Mouse (Mus musculus) liver, embryonic 11.5 days (tissue): ENCODE measurements around the gene Nedd9. TPM values are rescaled to one million over a fixed set of nuclear protein-coding genes. Genes with fewer than 3 reads are reported as not detected.
"Not testable (repeated sequence)": the region's sequence is repeated elsewhere in the genome, so short reads cannot be mapped to it uniquely, and the experiment has no call there.

Source experiments
- ATAC-seq: fragments of 200-750 bp; cut with Nextera tagmentation; replicated peaks from 2 replicates; pipeline ENCODE4 v1.8.0; 2017; ENCODE audit warnings: moderate number of reproducible peaks, mild to moderate bottlenecking, moderate TSS enrichment, moderate library complexity; ENCODE audit not compliant: low FRiP score
- DNase-seq: peaks from one replicate; pipeline ENCODE4 v3.0.0-alpha.2; 2017; ENCODE audit warnings: low spot score
- H3K27ac ChIP-seq: fragments of 300-500 bp; sonication (generic); 2 replicates; pipeline ENCODE4 v1.5.1; 2014; ENCODE audit warnings: mild to moderate bottlenecking, low read depth, low read length, control low read depth
- H3K27me3 ChIP-seq: fragments of 300-500 bp; sonication (generic); replicated peaks from 2 replicates; pipeline ENCODE4 v1.6.1; 2014; ENCODE audit warnings: low read length, mixed read lengths; ENCODE audit not compliant: control insufficient read depth, insufficient read depth
- H3K36me3 ChIP-seq: fragments of 300-500 bp; sonication (generic); 2 replicates; pipeline ENCODE4 v1.6.1; 2014; ENCODE audit warnings: mild to moderate bottlenecking, low read length, moderate library complexity, mixed read lengths; ENCODE audit not compliant: control insufficient read depth, insufficient read depth
- H3K4me1 ChIP-seq: fragments of 300-500 bp; sonication (generic); replicated peaks from 2 replicates; pipeline ENCODE4 v1.6.1; 2014; ENCODE audit warnings: low read length, mixed read lengths; ENCODE audit not compliant: control insufficient read depth, insufficient read depth
- H3K4me2 ChIP-seq: fragments of 300-500 bp; sonication (generic); 2 replicates; pipeline ENCODE4 v1.6.1; 2014; ENCODE audit warnings: mild to moderate bottlenecking, control low read depth, moderate library complexity
- H3K4me3 ChIP-seq: fragments of 300-500 bp; sonication (generic); 2 replicates; pipeline ENCODE4 v1.5.1; 2014; ENCODE audit warnings: low read depth, low read length, control low read depth
- H3K9ac ChIP-seq: fragments of 300-500 bp; sonication (generic); 2 replicates; pipeline ENCODE4 v1.6.1; 2014; ENCODE audit warnings: low read depth, low read length, control low read depth
- H3K9me3 ChIP-seq: fragments of 300-500 bp; sonication (generic); 2 replicates; pipeline ENCODE4 v1.6.1; 2016; ENCODE audit warnings: low read length, inconsistent platforms, mixed read lengths; ENCODE audit not compliant: control insufficient read depth
- WGBS: fragments of 180-500 bp; shearing (Covaris S2); extraction: QIAGEN DNeasy Blood & Tissue Kit; methylation state at CpG from one replicate; pipeline ENCODE4 v1.1.7; 2014; 5-methylcytosine and 5-hydroxymethylcytosine counted together
- polyA plus RNA-seq: library from polyadenylated mRNA; unstranded; fragments of >200 nt; fragmentation: Nextera tagmentation; extraction: Ambion mirVana; gene quantifications from 2 replicates; pipeline ENCODE4 v1.2.1, GENCODE M21; 2014

Gene Nedd9
- polyA plus RNA-seq, 1 experiment from 2014 or later = 6.1 TPM

GRCm38 (mm10) chr13:41273927-41274650 is 213.1 kb downstream of the Nedd9 start, which contains the start of gene Gm17364:
Gene Gm17364, minus strand, starts transcription at chr13:41273977.
- no peaks in the 10 kb centered on the region for H3K9me3 ChIP-seq
- H3K9ac ChIP-seq = no peak within 1 kb of the TSS
- H3K36me3 ChIP-seq = no peaks in the 10 kb centered on the region; the same call in none of the 2 replicates
- no peaks in the 10 kb centered on the region for H3K27me3 ChIP-seq
- no peak for ATAC-seq
- H3K4me2 ChIP-seq = no peak within 1 kb of the TSS
- WGBS = 89% methylated on average over 10 of the region's 10 CpGs
- H3K27ac ChIP-seq = no peak within 1 kb of the TSS
- no peak for DNase-seq
- H3K4me3 ChIP-seq = no peak within 1 kb of the TSS
- no peaks in the 10 kb centered on the region for H3K4me1 ChIP-seq

DNA sequence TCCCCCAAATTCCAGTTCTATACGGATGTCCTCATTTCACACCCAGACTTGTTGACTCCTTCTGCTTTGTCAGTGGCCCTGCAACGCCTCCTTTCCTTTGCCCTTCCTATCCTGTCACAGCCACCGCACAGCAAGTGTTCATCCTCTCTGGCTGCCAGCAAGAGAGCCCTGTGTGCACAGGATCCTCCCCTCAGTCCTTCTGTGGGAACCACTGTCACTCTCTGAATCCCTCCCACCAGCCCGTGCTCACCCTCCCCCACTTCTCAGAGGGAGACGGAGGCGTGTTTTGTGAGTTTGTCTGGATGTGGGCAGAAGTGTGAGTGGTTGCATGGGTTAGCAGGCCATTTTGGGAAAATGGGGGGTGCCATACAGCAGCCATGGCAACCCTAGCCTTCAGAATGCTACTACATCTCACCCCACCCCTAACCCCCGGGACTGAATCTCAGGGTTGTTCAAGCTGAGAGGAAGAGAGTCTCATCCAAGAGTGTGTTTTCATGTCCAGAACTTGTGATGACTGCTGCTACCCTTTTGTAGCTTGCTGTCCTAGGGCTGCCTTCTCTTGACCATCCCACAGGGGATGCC is 219.2 kb downstream of the Nedd9 start:
- ATAC-seq (no peak), DNase-seq (no peak)
- no peak overlapping the region for H3K9ac ChIP-seq
- 60% methylated on average over 7 of the region's 7 CpGs for WGBS
- H3K4me3 ChIP-seq = no peak overlapping the region
- H3K4me2 ChIP-seq = no peak overlapping the region
- H3K36me3 ChIP-seq = no peaks in the 10 kb centered on the region; the same call in 1 of the 2 replicates
- no peaks in the 10 kb centered on the region for H3K9me3 ChIP-seq
- no peaks in the 10 kb centered on the region for H3K4me1 ChIP-seq
- no peaks in the 10 kb centered on the region for H3K27me3 ChIP-seq
- no peak overlapping the region for H3K27ac ChIP-seq

DNA sequence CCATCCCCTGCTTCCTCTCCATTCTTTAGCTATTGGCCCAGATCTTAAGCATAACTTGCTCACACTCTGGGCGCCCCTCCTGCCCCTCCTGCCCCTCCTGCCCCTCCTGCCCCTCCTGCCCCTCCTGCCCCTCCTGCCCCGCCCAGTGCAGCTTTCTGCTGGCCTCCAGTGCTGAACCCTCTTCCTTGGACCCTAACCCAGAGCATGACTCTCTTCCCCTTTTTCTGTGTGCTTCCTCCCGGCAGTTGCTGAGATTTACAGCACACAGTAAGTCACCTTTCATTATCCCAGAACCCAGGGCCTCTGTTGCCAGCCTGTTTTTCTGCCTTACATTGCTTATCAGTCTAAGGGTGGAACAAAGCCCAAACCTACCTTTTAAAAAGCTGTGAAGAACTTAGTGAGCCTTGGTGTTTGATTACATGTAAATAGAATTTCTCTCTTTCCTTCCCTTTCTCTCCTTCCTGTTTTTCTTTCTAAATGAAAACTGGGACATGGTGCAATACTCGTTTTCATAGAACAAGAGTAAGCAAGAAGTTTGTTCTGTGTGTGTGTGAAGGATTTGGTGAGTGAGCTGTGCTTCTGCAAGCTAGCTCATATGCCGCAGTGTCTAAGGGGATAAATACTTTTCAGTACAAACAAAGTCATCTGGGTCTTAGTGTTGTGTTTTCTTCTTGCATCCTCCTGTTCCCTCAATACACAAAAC is 223.7 kb downstream of the Nedd9 start:
- Histone ChIP-seq H3K9me3 (no peaks in the 10 kb centered on the region), H3K27me3 (no peaks in the 10 kb centered on the region), H3K4me1 (no peaks in the 10 kb centered on the region), H3K4me3 (no peak overlapping the region), H3K36me3 (no peaks in the 10 kb centered on the region; the same call in 1 of the 2 replicates), H3K27ac (no peak overlapping the region), H3K9ac (no peak overlapping the region), H3K4me2 (no peak overlapping the region)
- ATAC-seq = no peak
- 77% methylated on average over 5 of the region's 5 CpGs for WGBS
- no peak for DNase-seq

DNA sequence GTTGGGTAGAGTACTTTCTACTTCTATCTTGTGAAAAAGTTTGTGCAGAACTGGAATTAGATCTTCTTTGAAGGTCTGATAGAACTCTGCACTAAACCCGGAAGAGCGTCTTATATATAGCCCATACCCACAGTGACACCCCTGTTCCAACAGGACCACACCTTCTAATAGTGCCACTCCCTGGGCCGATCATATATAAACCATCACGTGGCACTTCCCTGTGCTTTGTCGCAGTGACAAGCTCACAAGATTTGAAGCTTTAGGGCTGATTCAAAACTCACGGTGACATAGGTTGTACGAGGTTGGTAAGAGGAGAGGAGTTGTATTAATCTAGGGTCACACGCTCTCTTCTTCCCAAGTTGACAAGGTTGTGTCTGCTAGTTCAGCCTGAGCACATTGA is 225.5 kb downstream of the Nedd9 start:
- WGBS = 89% methylated on average over 8 of the region's 8 CpGs
- H3K27me3 ChIP-seq, H3K9ac ChIP-seq, H3K4me3 ChIP-seq, H3K4me1 ChIP-seq, H3K36me3 ChIP-seq, H3K4me2 ChIP-seq, H3K9me3 ChIP-seq, ATAC-seq, DNase-seq, H3K27ac ChIP-seq: not testable (repeated sequence)

Other genes with a start within 250 kb of the Nedd9 start
- 12.6 and 16.9 TPM in 2 replicates for gene Smim13, start 237.5 kb downstream of the Nedd9 start, polyA plus RNA-seq
- gene Gm17364, start 213.4 kb downstream of the Nedd9 start, polyA plus RNA-seq = not detected in 2 replicates
- gene Tmem170b, start 118.5 kb upstream of the Nedd9 start, polyA plus RNA-seq = 11.4 and 12.1 TPM in 2 replicates